In genomic region chr5:143501649-143502048, GRCm38 (mm10) we compare ENCODE assay signal across 29 mouse cellular contexts. TPM values are rescaled to one million over a fixed set of nuclear protein-coding genes. Genes with fewer than 3 reads are reported as not detected.
DNase-seq lines count a peak whose midpoint lies in the region; ATAC-seq and TF ChIP-seq lines count a peak whose summit lies in the region.
"Had no signal": no experiment of that assay in that cellular context is flagged by ENCODE, and none has a peak within 500 bp of the region (broad histone marks: within the 10 kb centered on the region; RNA-seq: fewer than 3 reads in every experiment).

No protein-coding gene starts in this region.

- no peaks in the 10 kb centered on the region for H3K4me1 ChIP-seq in hindbrain, embryonic 15.5 days (replicated peaks)
- no peaks in the 10 kb centered on the region for H3K4me1 ChIP-seq in hindbrain, embryonic 13.5 days (replicated peaks)
- H3K4me1 ChIP-seq: heart, embryonic 13.5 days; hindbrain, embryonic 12.5 days; intestine, embryonic 15.5 days; limb, embryonic 13.5 days; lung, embryonic 15.5 days; midbrain, embryonic 12.5 days had no signal

- no peak overlapping the region for H3K4me3 ChIP-seq in hindbrain, embryonic 15.5 days
- no peak overlapping the region for H3K4me3 ChIP-seq in hindbrain, embryonic 13.5 days
- no peak overlapping the region for H3K4me3 ChIP-seq in left cerebral cortex, adult 2 months
- H3K4me3 ChIP-seq: erythroblast, embryonic 14.5 days; heart, embryonic 13.5 days; hindbrain, embryonic 12.5 days; intestine, embryonic 15.5 days; limb, embryonic 13.5 days; lung, embryonic 15.5 days; midbrain, embryonic 12.5 days had no signal

- no peak overlapping the region for H3K27ac ChIP-seq in hindbrain, embryonic 15.5 days (replicated peaks)
- H3K27ac ChIP-seq in hindbrain, embryonic 13.5 days, result no peak overlapping the region
- H3K27ac ChIP-seq in left cerebral cortex, adult 2 months, result no peak overlapping the region
- H3K27ac ChIP-seq: heart, embryonic 13.5 days; hindbrain, embryonic 12.5 days; intestine, embryonic 15.5 days; limb, embryonic 13.5 days; lung, embryonic 15.5 days; midbrain, embryonic 12.5 days; stomach, postnatal 0 days had no signal

- H3K27me3 ChIP-seq in hindbrain, embryonic 15.5 days, result no peaks in the 10 kb centered on the region
- no peaks in the 10 kb centered on the region for H3K27me3 ChIP-seq in hindbrain, embryonic 13.5 days
- H3K27me3 ChIP-seq: CH12.LX; heart, embryonic 13.5 days; hindbrain, embryonic 12.5 days; intestine, embryonic 15.5 days; limb, embryonic 13.5 days; lung, embryonic 15.5 days; midbrain, embryonic 12.5 days had no signal

- intact Hi-C loops in left cerebral cortex, postnatal 4 days (cut with DNase I), result no loop called here
- intact Hi-C loops in left cerebral cortex, adult 2 months (cut with DNase I), result no loop called here

- WGBS in hindbrain, embryonic 15.5 days, result 71% methylated on average over 2 of the region's 2 CpGs
- WGBS in hindbrain, embryonic 13.5 days, result 86% methylated on average over 2 of the region's 2 CpGs

- H3K9ac ChIP-seq in hindbrain, embryonic 15.5 days, result no peak overlapping the region
- no peak overlapping the region for H3K9ac ChIP-seq in hindbrain, embryonic 13.5 days
- H3K9ac ChIP-seq: heart, embryonic 13.5 days; hindbrain, embryonic 12.5 days; intestine, embryonic 15.5 days; limb, embryonic 13.5 days; lung, embryonic 15.5 days; midbrain, embryonic 12.5 days had no signal

- H3K9me3 ChIP-seq in hindbrain, embryonic 15.5 days, result no peaks in the 10 kb centered on the region
- no peaks in the 10 kb centered on the region for H3K9me3 ChIP-seq in hindbrain, embryonic 13.5 days
- H3K9me3 ChIP-seq: heart, embryonic 13.5 days; hindbrain, embryonic 12.5 days; intestine, embryonic 15.5 days; limb, embryonic 13.5 days; lung, embryonic 15.5 days; midbrain, embryonic 12.5 days had no signal

- no peak for TF ChIP-seq CTCF in left cerebral cortex, adult 2 months (IDR thresholded peaks at IDR 0.05)

- peaks cover 50% of the 10 kb centered on the region for H3K36me3 ChIP-seq in hindbrain, embryonic 15.5 days
- peaks cover 74% of the 10 kb centered on the region for H3K36me3 ChIP-seq in hindbrain, embryonic 13.5 days
- H3K36me3 ChIP-seq: intestine, embryonic 15.5 days had no signal

- DNase-seq in cerebellum, adult 11-12 months, result peak; percentile 37
- DNase-seq in cerebellum, adult 11 months, result no peak
- peak; percentile 26 for DNase-seq in left cerebral cortex, postnatal 4 days
- no peak for DNase-seq in left cerebral cortex, adult 2 months (ENCODE audit: extremely low spot score in 1 of 2, low spot score in 2 of 2)
- peak; percentile 56 to 66 for DNase-seq in right cerebral cortex, postnatal 10 days (ENCODE audit: low spot score in 2 of 2)
- DNase-seq in right cerebral cortex, adult 2 months (ENCODE audit: low spot score in 2 of 2), result no peak
- DNase-seq: adrenal gland, adult 2 months; adrenal gland, postnatal 36 days; cerebellum, adult 9-10 months; gastrocnemius, postnatal 10 days; heart, postnatal 14 days; kidney, adult 2 months; kidney, postnatal 36 days; right cerebral cortex, postnatal 4 days; thymus, adult 2 months; thymus, postnatal 36 days had no signal

- ATAC-seq in hindbrain, embryonic 15.5 days (ENCODE audit: low FRiP score, low read depth), result peak; percentile 69; the same call in 1 of the 2 replicates
- ATAC-seq in hindbrain, embryonic 13.5 days (ENCODE audit: low FRiP score), result no peak
- ATAC-seq: activated CD4-positive, CD25-positive, alpha-beta regulatory T cell, adult 4 months; intestine, embryonic 15.5 days had no signal

- no peak overlapping the region for H3K4me2 ChIP-seq in hindbrain, embryonic 15.5 days
- no peak overlapping the region for H3K4me2 ChIP-seq in hindbrain, embryonic 13.5 days
- H3K4me2 ChIP-seq: heart, embryonic 13.5 days; hindbrain, embryonic 12.5 days; intestine, embryonic 15.5 days; limb, embryonic 13.5 days; liver, embryonic 11.5 days; lung, embryonic 15.5 days; midbrain, embryonic 12.5 days had no signal

RNA-seq across cellular contexts. Expression of gene Rac1, which starts 26.2 kb away (rescaled TPM):
- 404 and 446 TPM in 2 replicates for polyA plus RNA-seq in hindbrain, embryonic 15.5 days (2015; fragmentation: Nextera tagmentation; extraction: Ambion mirVana)
- 390 and 391 TPM in 2 replicates for polyA plus RNA-seq in hindbrain, embryonic 13.5 days (2015; fragmentation: Nextera tagmentation; extraction: Ambion mirVana)
- total RNA-seq in left cerebral cortex, postnatal 4 days (2021), result 100 to 1,000 TPM; 415 to 420 TPM
- total RNA-seq in left cerebral cortex, adult 2 months (2021), result 100 to 1,000 TPM; 344 to 351 TPM

RNA-seq across cellular contexts. Expression of gene Daglb, which starts 37.3 kb away (rescaled TPM):
- polyA plus RNA-seq in hindbrain, embryonic 15.5 days (2015; fragmentation: Nextera tagmentation; extraction: Ambion mirVana), result 20.7 and 21.4 TPM in 2 replicates
- 18.2 and 18.3 TPM in 2 replicates for polyA plus RNA-seq in hindbrain, embryonic 13.5 days (2015; fragmentation: Nextera tagmentation; extraction: Ambion mirVana)
- total RNA-seq in left cerebral cortex, postnatal 4 days (2021), result 10 to 100 TPM; 16.7 to 17.4 TPM
- 10 to 100 TPM; 32.5 to 36.1 TPM for total RNA-seq in left cerebral cortex, adult 2 months (2021)

Comparison
In these comparisons a context has a peak if more than half of its experiments do, and no peak if none do; other contexts are left out.
1. DNase-seq: peak in cerebellum, adult 11-12 months (single experiment), left cerebral cortex, postnatal 4 days (single experiment) and right cerebral cortex, postnatal 10 days (2 of 2); none in cerebellum, adult 11 months (single experiment), left cerebral cortex, adult 2 months (0 of 2) and right cerebral cortex, adult 2 months (0 of 2).